Mouse (Mus musculus): Measurements from ENCODE around the gene Zfp668. TPM values are rescaled to one million over a fixed set of nuclear protein-coding genes. Genes with fewer than 3 reads are reported as not detected.
A peak's percentile ranks its signal among the peaks of the same experiment; 100 is the strongest.

Zfp668 gene
- total and polyA plus RNA-seq, 3 experiments = 2.4 to 8.6 (median 5.9) TPM

DNA sequence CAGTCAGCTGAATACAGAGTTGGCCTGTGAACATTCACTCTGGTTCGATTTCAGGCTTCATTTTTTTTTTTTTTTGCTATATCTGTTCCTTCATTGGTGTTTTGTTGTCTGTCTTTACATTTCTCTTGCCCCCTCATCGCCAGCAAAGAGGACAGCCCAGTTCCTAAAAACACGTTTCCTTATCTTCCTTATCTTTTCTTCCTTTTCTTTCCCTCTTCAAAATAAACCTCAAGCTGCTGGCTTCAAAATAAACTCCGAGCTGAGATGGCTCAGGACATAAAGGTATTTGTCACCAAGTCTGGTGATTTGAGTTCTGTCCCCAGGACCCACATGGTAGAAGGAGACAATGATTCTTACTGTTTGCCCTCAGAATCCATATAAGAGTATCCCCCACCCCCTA lies 36.3 kb upstream of the Zfp668 start:
- peak overlapping the region; percentile 42 for H3K9ac ChIP-seq (ENCODE audit: insufficient read depth, low read depth)
- peak overlapping the region; percentile 92 for H3K4me2 ChIP-seq (ENCODE audit: insufficient read depth, low read depth, poor library complexity, severe bottlenecking)
- peaks cover 11% of the 10 kb centered on the region; the same call in 1 of the 2 replicates for H3K79me2 ChIP-seq (replicated peaks; ENCODE audit: control insufficient read depth, extremely low read depth, insufficient read depth, poor library complexity, severe bottlenecking)
- dilution Hi-C loops (cut with MboI; ENCODE audit: extremely low pct_ligation_motif_present, extremely low pct_unique_long_range_greater_than_20kb, low sequenced_read_pairs) = no loop called here
- in situ Hi-C loops (cut with MboI; ENCODE audit: low pct_ligation_motif_present, low pct_unique_long_range_greater_than_20kb, low sequenced_read_pairs) = no loop called here
- no peak for TF ChIP-seq ZNF384 (IDR thresholded peaks at IDR 0.05; ENCODE audit: low read depth, low read length)
- TF ChIP-seq ZC3H11A (IDR thresholded peaks at IDR 0.05; ENCODE audit: low read depth, low read length) = no peak
- TF ChIP-seq IRF4 (IDR thresholded peaks at IDR 0.05; ENCODE audit: low read depth, low read length) = no peak
- TF ChIP-seq USF1 (IDR thresholded peaks at IDR 0.05; ENCODE audit: low read depth, low read length) = no peak
- no peak for TF ChIP-seq JUN (IDR thresholded peaks at IDR 0.05; ENCODE audit: insufficient read depth, low read depth, low read length)
- TF ChIP-seq PAX5 (IDR thresholded peaks at IDR 0.05; ENCODE audit: low read length) = no peak
- no peak for TF ChIP-seq RAD21 (IDR thresholded peaks at IDR 0.05; ENCODE audit: low read depth, low read length)
- TF ChIP-seq ELF1 (IDR thresholded peaks at IDR 0.05; ENCODE audit: low read depth, low read length) = no peak
- TF ChIP-seq E2F4 (IDR thresholded peaks at IDR 0.05; ENCODE audit: insufficient replicate concordance, low read depth, low read length) = no peak
- no peak for TF ChIP-seq CHD1 (IDR thresholded peaks at IDR 0.05; ENCODE audit: low read depth, low read length)
- TF ChIP-seq EP300 (IDR thresholded peaks at IDR 0.05; ENCODE audit: low read length) = no peak
- no peak for TF ChIP-seq POLR2AphosphoS2 (IDR thresholded peaks at IDR 0.05; ENCODE audit: low read depth, low read length)
- TF ChIP-seq UBTF (IDR thresholded peaks at IDR 0.05; ENCODE audit: low read depth, low read length) = no peak
- H3K4me1 ChIP-seq (ENCODE audit: control insufficient read depth in 1 of 2, insufficient read depth in 2 of 2) = peaks cover 3 to 31% of the 10 kb centered on the region in 2 experiments; a peak in 3 of 4 replicates
- H3K36me3 ChIP-seq (replicated peaks in 1 of 2; ENCODE audit: control insufficient read depth in 1 of 2, insufficient read depth in 1 of 2, low read length in 1 of 2) = peaks cover 27 to 41% of the 10 kb centered on the region in 2 experiments
- DNase-seq (ENCODE audit: extremely low read depth) = no peak
- H3K4me3 ChIP-seq (replicated peaks in 1 of 3; ENCODE audit: low read depth in 2 of 3, low read length in 2 of 3, poor library complexity in 1 of 3) = peak overlapping the region; percentile 66 to 87 (median 80)
- no peaks in the 10 kb centered on the region for H3K27me3 ChIP-seq (replicated peaks)
- H3K9me3 ChIP-seq (replicated peaks; ENCODE audit: low read length) = no peaks in the 10 kb centered on the region
- no peak overlapping the region for H3K27ac ChIP-seq (ENCODE audit: insufficient read depth, low read depth)

- Histone ChIP-seq H3K27ac (ENCODE audit: insufficient read depth, low read depth) (peak within 1 kb of the TSS; percentile 7; the same call in 1 of the 2 replicates), H3K9ac (ENCODE audit: insufficient read depth, low read depth) (peak within 1 kb of the TSS; percentile 42), H3K9me3 (replicated peaks; ENCODE audit: low read length) (no peaks in the 10 kb centered on the region), H3K4me2 (ENCODE audit: insufficient read depth, low read depth, poor library complexity, severe bottlenecking) (peak within 1 kb of the TSS; percentile 92), H3K36me3 (replicated peaks in 1 of 2; ENCODE audit: control insufficient read depth in 1 of 2, insufficient read depth in 1 of 2, low read length in 1 of 2) (peaks cover 30 to 42% of the 10 kb centered on the region in 2 experiments), H3K79me2 (replicated peaks; ENCODE audit: control insufficient read depth, extremely low read depth, insufficient read depth, poor library complexity, severe bottlenecking) (peaks cover 11% of the 10 kb centered on the region; the same call in 1 of the 2 replicates), H3K4me3 (replicated peaks in 1 of 3; ENCODE audit: low read depth in 2 of 3, low read length in 2 of 3, poor library complexity in 1 of 3) (peak within 1 kb of the TSS; percentile 66 to 87 (median 80)), H3K4me1 (ENCODE audit: control insufficient read depth in 1 of 2, insufficient read depth in 2 of 2) (peaks cover under 1 to 26% of the 10 kb centered on the region in 2 experiments; a peak in 2 of 4 replicates), H3K27me3 (replicated peaks) (no peaks in the 10 kb centered on the region)
- in situ Hi-C loops (cut with MboI; ENCODE audit: low pct_ligation_motif_present, low pct_unique_long_range_greater_than_20kb, low sequenced_read_pairs) (no loop called here), dilution Hi-C loops (cut with MboI; ENCODE audit: extremely low pct_ligation_motif_present, extremely low pct_unique_long_range_greater_than_20kb, low sequenced_read_pairs) (no loop called here)
- DNase-seq (ENCODE audit: extremely low read depth) = peak; percentile 94
- no peak for TF ChIP-seq ZC3H11A (IDR thresholded peaks at IDR 0.05; ENCODE audit: low read depth, low read length)
- no peak for TF ChIP-seq USF2 (conservative IDR thresholded peaks at IDR 0.05; ENCODE audit: low read depth, low read length)
- TF ChIP-seq POLR2AphosphoS2 (IDR thresholded peaks at IDR 0.05; ENCODE audit: low read depth, low read length) = peak; percentile 77; the same call in 1 of the 2 replicates
- TF ChIP-seq TCF12 (IDR thresholded peaks at IDR 0.05; ENCODE audit: low read depth, low read length) = peak; percentile 95
- TF ChIP-seq MYC (IDR thresholded peaks at IDR 0.05; ENCODE audit: low read depth, low read length) = no peak; the same call in 1 of the 2 replicates
- TF ChIP-seq UBTF (IDR thresholded peaks at IDR 0.05; ENCODE audit: low read depth, low read length) = no peak
- TF ChIP-seq POLR2A (IDR thresholded peaks at IDR 0.05; ENCODE audit: low read depth, low read length) = peak; percentile 88
- no peak for TF ChIP-seq RAD21 (IDR thresholded peaks at IDR 0.05; ENCODE audit: low read depth, low read length)
- TF ChIP-seq NELFE (IDR thresholded peaks at IDR 0.05; ENCODE audit: low read depth, low read length) = 0 out of 2 replicates have a peak, but pooled peaks have one; percentile 60
- TF ChIP-seq MEF2A (IDR thresholded peaks at IDR 0.05; ENCODE audit: borderline replicate concordance, low read depth, low read length) = 0 out of 2 replicates have a peak, but pooled peaks have one; percentile 43
- TF ChIP-seq ZNF384 (IDR thresholded peaks at IDR 0.05; ENCODE audit: low read depth, low read length) = no peak
- no peak; the same call in 1 of the 2 replicates for TF ChIP-seq MAFK (IDR thresholded peaks at IDR 0.05; ENCODE audit: insufficient replicate concordance, low read length)
- no peak for TF ChIP-seq EP300 (IDR thresholded peaks at IDR 0.05; ENCODE audit: low read length)
- TF ChIP-seq SMC3 (IDR thresholded peaks at IDR 0.05; ENCODE audit: low read depth, low read length) = no peak
- TF ChIP-seq MAZ (IDR thresholded peaks at IDR 0.05; ENCODE audit: low read depth, low read length) = peak; percentile 17; the same call in 1 of the 2 replicates
- no peak for TF ChIP-seq USF1 (IDR thresholded peaks at IDR 0.05; ENCODE audit: low read depth, low read length)
- no peak for TF ChIP-seq JUN (IDR thresholded peaks at IDR 0.05; ENCODE audit: insufficient read depth, low read depth, low read length)
- TF ChIP-seq CHD2 (IDR thresholded peaks at IDR 0.05; ENCODE audit: low read length) = peak; percentile 95
- peak; percentile 93 for TF ChIP-seq HCFC1 (IDR thresholded peaks at IDR 0.05; ENCODE audit: low read depth, low read length)
- TF ChIP-seq MXI1 (IDR thresholded peaks at IDR 0.05; ENCODE audit: low read depth, low read length) = peak; percentile 73; the same call in 1 of the 2 replicates
- TF ChIP-seq PAX5 (IDR thresholded peaks at IDR 0.05; ENCODE audit: low read length) = no peak
- TF ChIP-seq ELF1 (IDR thresholded peaks at IDR 0.05; ENCODE audit: low read depth, low read length) = peak; percentile 85
- no peak for TF ChIP-seq SIN3A (IDR thresholded peaks at IDR 0.05; ENCODE audit: low read length)
- TF ChIP-seq JUND (conservative IDR thresholded peaks at IDR 0.05; ENCODE audit: low read depth, low read length) = no peak
- no peak for TF ChIP-seq CTCF (conservative IDR thresholded peaks at IDR 0.05 in 1 of 2, IDR thresholded peaks at IDR 0.05 in 1 of 2; ENCODE audit: low read depth in 2 of 2, low read length in 2 of 2)
- TF ChIP-seq TBP (conservative IDR thresholded peaks at IDR 0.05; ENCODE audit: low read depth, low read length) = peak; percentile 83
- TF ChIP-seq MAX (IDR thresholded peaks at IDR 0.05; ENCODE audit: low read length) = no peak
Observed at GRCm38 (mm10) chr7:127912190-127912871, 35.7 kb upstream of the Zfp668 start, which contains the start of gene Kat8. TSS of gene Kat8 (plus strand) at chr7:127912516.

Data from CH12.LX (cell line).